Mouse (Mus musculus): ENCODE data around the gene Sox15. TPM values are rescaled to one million over a fixed set of nuclear protein-coding genes. Genes with fewer than 3 reads are reported as not detected.
A peak's percentile ranks its signal among the peaks of the same experiment; 100 is the strongest.

Sox15 gene
- polyA plus RNA-seq, 1 experiment from 2014 or later, result not detected

GRCm38 (mm10) chr11:69704613-69705010 lies 49.5 kb downstream of the Sox15 start:
- peaks cover 36% of the 10 kb centered on the region for H3K4me1 ChIP-seq (replicated peaks)
- H3K9ac ChIP-seq, result no peak overlapping the region
- no peak overlapping the region for H3K27ac ChIP-seq
- DNase-seq (no peak), ATAC-seq (ENCODE audit: low read depth) (no peak)
- no peak overlapping the region for H3K4me3 ChIP-seq (replicated peaks)
- 40% methylated on average over 2 of the region's 2 CpGs for WGBS (ENCODE audit: insufficient replicate concordance)
- H3K9me3 ChIP-seq (replicated peaks), result no peaks in the 10 kb centered on the region
- H3K27me3 ChIP-seq, result no peaks in the 10 kb centered on the region
- H3K4me2 ChIP-seq, result no peak overlapping the region
- no peaks in the 10 kb centered on the region for H3K36me3 ChIP-seq

MicroRNAs within 50 kb of the gene (microRNA counts, 519-probe panel; counts per million panel counts)
- 114 counts per million for microRNA mmu-miR-1934
- microRNA mmu-miR-467f, result 4,204 counts per million, percentile 35 among the panel's probes with 10 or more counts

Small RNA genes lying within 50 kb of the gene (microRNA-seq; reads per million reads assigned to microRNA genes)
- 10.0 reads per million, percentile 23 among the genes with 10 or more reads in this experiment for gene Mir1934
- not detected for gene Mir467f

Other genes starting within 250 kb of the Sox15 start
- gene Kdm6b, start 241.6 kb upstream of the Sox15 start, polyA plus RNA-seq (2015; fragmentation: Nextera tagmentation; extraction: Ambion mirVana), result 4.8 and 5.1 TPM in 2 replicates
- gene Dnah2, start 106.2 kb upstream of the Sox15 start, polyA plus RNA-seq (2015; fragmentation: Nextera tagmentation; extraction: Ambion mirVana), result 0.06 and 0.12 TPM in 2 replicates
- gene Efnb3, start 95.1 kb upstream of the Sox15 start, polyA plus RNA-seq (2015; fragmentation: Nextera tagmentation; extraction: Ambion mirVana), result 0.75 and 0.85 TPM in 2 replicates
- gene Wrap53, start 75.1 kb upstream of the Sox15 start, polyA plus RNA-seq (2015; fragmentation: Nextera tagmentation; extraction: Ambion mirVana), result 23.1 and 23.7 TPM in 2 replicates
- gene Trp53, start 75.0 kb upstream of the Sox15 start, polyA plus RNA-seq (2015; fragmentation: Nextera tagmentation; extraction: Ambion mirVana), result 83.0 and 90.4 TPM in 2 replicates
- gene Atp1b2, start 49.4 kb upstream of the Sox15 start, polyA plus RNA-seq (2015; fragmentation: Nextera tagmentation; extraction: Ambion mirVana), result 21.7 and 30.8 TPM in 2 replicates
- gene Shbg, start 37.4 kb upstream of the Sox15 start, polyA plus RNA-seq (2015; fragmentation: Nextera tagmentation; extraction: Ambion mirVana), result 33.4 and 34.8 TPM in 2 replicates
- gene Sat2, start 33.3 kb upstream of the Sox15 start, polyA plus RNA-seq (2015; fragmentation: Nextera tagmentation; extraction: Ambion mirVana), result 11.6 and 12.3 TPM in 2 replicates
- gene Fxr2, start 22.3 kb upstream of the Sox15 start, polyA plus RNA-seq (2015; fragmentation: Nextera tagmentation; extraction: Ambion mirVana), result 7.9 and 8.2 TPM in 2 replicates
- 36.9 and 39.2 TPM in 2 replicates for gene Mpdu1, start 7.3 kb downstream of the Sox15 start, polyA plus RNA-seq (2015; fragmentation: Nextera tagmentation; extraction: Ambion mirVana)
- gene Cd68, start 10.8 kb downstream of the Sox15 start, polyA plus RNA-seq (2015; fragmentation: Nextera tagmentation; extraction: Ambion mirVana), result 17.3 and 17.4 TPM in 2 replicates
- 351 and 453 TPM in 2 replicates for gene Eif4a1, start 17.1 kb downstream of the Sox15 start, polyA plus RNA-seq (2015; fragmentation: Nextera tagmentation; extraction: Ambion mirVana)
- 37.3 and 38.6 TPM in 2 replicates for gene Senp3, start 26.8 kb downstream of the Sox15 start, polyA plus RNA-seq (2015; fragmentation: Nextera tagmentation; extraction: Ambion mirVana)
- gene Tnfsf13, start 30.5 kb downstream of the Sox15 start, polyA plus RNA-seq (2015; fragmentation: Nextera tagmentation; extraction: Ambion mirVana), result 0.10 TPM in 1 of 2 replicates, not detected in the other
- gene Tnfsf12, start 40.5 kb downstream of the Sox15 start, polyA plus RNA-seq (2015; fragmentation: Nextera tagmentation; extraction: Ambion mirVana), result 2.1 and 2.6 TPM in 2 replicates
- gene Tnfsfm13, start 40.8 kb downstream of the Sox15 start, polyA plus RNA-seq (2015; fragmentation: Nextera tagmentation; extraction: Ambion mirVana), result 1.1 and 1.4 TPM in 2 replicates
- 9.6 and 10.8 TPM in 2 replicates for gene Polr2a, start 103.3 kb downstream of the Sox15 start, polyA plus RNA-seq (2015; fragmentation: Nextera tagmentation; extraction: Ambion mirVana)
- gene Slc35g3, start 106.7 kb downstream of the Sox15 start, polyA plus RNA-seq (2015; fragmentation: Nextera tagmentation; extraction: Ambion mirVana), result not detected in 2 replicates
- gene Zbtb4, start 110.6 kb downstream of the Sox15 start, polyA plus RNA-seq (2015; fragmentation: Nextera tagmentation; extraction: Ambion mirVana), result 0.38 and 0.43 TPM in 2 replicates
- 0.43 and 0.59 TPM in 2 replicates for gene Chrnb1, start 140.6 kb downstream of the Sox15 start, polyA plus RNA-seq (2015; fragmentation: Nextera tagmentation; extraction: Ambion mirVana)
- gene Fgf11, start 146.5 kb downstream of the Sox15 start, polyA plus RNA-seq (2015; fragmentation: Nextera tagmentation; extraction: Ambion mirVana), result 0.07 and 0.20 TPM in 2 replicates
- gene Tmem102, start 150.3 kb downstream of the Sox15 start, polyA plus RNA-seq (2015; fragmentation: Nextera tagmentation; extraction: Ambion mirVana), result 0.46 and 0.50 TPM in 2 replicates
- gene Gm39566, start 160.0 kb downstream of the Sox15 start, polyA plus RNA-seq (2015; fragmentation: Nextera tagmentation; extraction: Ambion mirVana), result not detected in 2 replicates
- not detected in 2 replicates for gene Spem2, start 163.2 kb downstream of the Sox15 start, polyA plus RNA-seq (2015; fragmentation: Nextera tagmentation; extraction: Ambion mirVana)
- gene Spem1, start 166.9 kb downstream of the Sox15 start, polyA plus RNA-seq (2015; fragmentation: Nextera tagmentation; extraction: Ambion mirVana), result not detected in 2 replicates
- 0.68 and 0.75 TPM in 2 replicates for gene Nlgn2, start 182.5 kb downstream of the Sox15 start, polyA plus RNA-seq (2015; fragmentation: Nextera tagmentation; extraction: Ambion mirVana)
- gene Tmem256, start 183.2 kb downstream of the Sox15 start, polyA plus RNA-seq (2015; fragmentation: Nextera tagmentation; extraction: Ambion mirVana), result 321 and 345 TPM in 2 replicates
- gene Plscr3, start 191.1 kb downstream of the Sox15 start, polyA plus RNA-seq (2015; fragmentation: Nextera tagmentation; extraction: Ambion mirVana), result 28.0 and 29.9 TPM in 2 replicates
- gene Tnk1, start 203.4 kb downstream of the Sox15 start, polyA plus RNA-seq (2015; fragmentation: Nextera tagmentation; extraction: Ambion mirVana), result 0.76 and 1.5 TPM in 2 replicates
- gene Tmem95, start 222.7 kb downstream of the Sox15 start, polyA plus RNA-seq (2015; fragmentation: Nextera tagmentation; extraction: Ambion mirVana), result not detected in 2 replicates
- 0.89 and 1.3 TPM in 2 replicates for gene Kctd11, start 226.1 kb downstream of the Sox15 start, polyA plus RNA-seq (2015; fragmentation: Nextera tagmentation; extraction: Ambion mirVana)
- 4.4 and 4.9 TPM in 2 replicates for gene Acap1, start 240.2 kb downstream of the Sox15 start, polyA plus RNA-seq (2015; fragmentation: Nextera tagmentation; extraction: Ambion mirVana)
- 0.89 and 1.0 TPM in 2 replicates for gene 2810408A11Rik, start 245.7 kb downstream of the Sox15 start, polyA plus RNA-seq (2015; fragmentation: Nextera tagmentation; extraction: Ambion mirVana)
- gene Neurl4, start 245.8 kb downstream of the Sox15 start, polyA plus RNA-seq (2015; fragmentation: Nextera tagmentation; extraction: Ambion mirVana), result 2.3 and 2.8 TPM in 2 replicates